8 mouse cellular contexts compared by ENCODE assay signal in genomic region chr4:69195645-69196044, GRCm38 (mm10).
DNase-seq lines count a peak whose midpoint lies in the region; TF ChIP-seq lines count a peak whose summit lies in the region.

No protein-coding gene starts in this region.

- no peak for TF ChIP-seq CTCF in thymus, adult 2 months (IDR thresholded peaks at IDR 0.05; ENCODE audit: borderline replicate concordance, control insufficient read depth, extremely low read depth, insufficient read depth, low read length, poor library complexity)

- H3K4me3 ChIP-seq in thymus, adult 2 months (ENCODE audit: control insufficient read depth, insufficient read depth, low read length), result no peak overlapping the region

- no peaks in the 10 kb centered on the region for H3K27me3 ChIP-seq in thymus, adult 2 months (ENCODE audit: control insufficient read depth, insufficient read depth, low read length)

- no peak for TF ChIP-seq POLR2A in thymus, adult 2 months (IDR thresholded peaks at IDR 0.05; ENCODE audit: control insufficient read depth, extremely low read depth, insufficient read depth, low read length, poor library complexity)

- H3K27ac ChIP-seq in thymus, adult 2 months (ENCODE audit: control insufficient read depth, insufficient read depth, low read length), result no peak overlapping the region

- no peaks in the 10 kb centered on the region for H3K36me3 ChIP-seq in thymus, adult 2 months (ENCODE audit: control insufficient read depth, insufficient read depth, low read length)

- DNase-seq in adrenal gland, adult 18-20 months (ENCODE audit: low spot score in 2 of 2), result peak; percentile 42 to 43
- DNase-seq in cerebellum, postnatal 4 days (ENCODE audit: low spot score in 2 of 2), result peak; percentile 53 to 80
- DNase-seq in gastrocnemius, postnatal 10 days, result peak; percentile 51
- DNase-seq in hindlimb bud, embryonic 11.5 days (ENCODE audit: extremely low spot score, low read depth, low spot score), result peak; percentile 33
- peak; percentile 75 to 77 for DNase-seq in left cerebral cortex, adult 18-20 months (ENCODE audit: low spot score in 2 of 2)
- DNase-seq in lung, postnatal 14 days, result peak; percentile 57
- peak; percentile 74 to 85 for DNase-seq in right cerebral cortex, adult 2 months (ENCODE audit: low spot score in 2 of 2)
- DNase-seq in thymus, adult 2 months, result no peak

- H3K4me1 ChIP-seq in thymus, adult 2 months (replicated peaks; ENCODE audit: control insufficient read depth, insufficient read depth, low read length), result no peaks in the 10 kb centered on the region

- WGBS in thymus, adult 2 months, result 5% methylated on average over 13 of the region's 13 CpGs
